Mouse (Mus musculus): ENCODE data around the gene Arhgap25.

GRCm38 (mm10) chr6:87467373-87467772 is 65.7 kb downstream of the Arhgap25 start:
- no peak for TF ChIP-seq EP300 (IDR thresholded peaks at IDR 0.05; ENCODE audit: insufficient read depth, low read depth, low read length)
- TF ChIP-seq CTCF (IDR thresholded peaks at IDR 0.05; ENCODE audit: low read depth, low read length) = no peak

Data from ES-Bruce4 (cell line).